ENCODE assay signal across 34 mouse cellular contexts in the genomic region with DNA sequence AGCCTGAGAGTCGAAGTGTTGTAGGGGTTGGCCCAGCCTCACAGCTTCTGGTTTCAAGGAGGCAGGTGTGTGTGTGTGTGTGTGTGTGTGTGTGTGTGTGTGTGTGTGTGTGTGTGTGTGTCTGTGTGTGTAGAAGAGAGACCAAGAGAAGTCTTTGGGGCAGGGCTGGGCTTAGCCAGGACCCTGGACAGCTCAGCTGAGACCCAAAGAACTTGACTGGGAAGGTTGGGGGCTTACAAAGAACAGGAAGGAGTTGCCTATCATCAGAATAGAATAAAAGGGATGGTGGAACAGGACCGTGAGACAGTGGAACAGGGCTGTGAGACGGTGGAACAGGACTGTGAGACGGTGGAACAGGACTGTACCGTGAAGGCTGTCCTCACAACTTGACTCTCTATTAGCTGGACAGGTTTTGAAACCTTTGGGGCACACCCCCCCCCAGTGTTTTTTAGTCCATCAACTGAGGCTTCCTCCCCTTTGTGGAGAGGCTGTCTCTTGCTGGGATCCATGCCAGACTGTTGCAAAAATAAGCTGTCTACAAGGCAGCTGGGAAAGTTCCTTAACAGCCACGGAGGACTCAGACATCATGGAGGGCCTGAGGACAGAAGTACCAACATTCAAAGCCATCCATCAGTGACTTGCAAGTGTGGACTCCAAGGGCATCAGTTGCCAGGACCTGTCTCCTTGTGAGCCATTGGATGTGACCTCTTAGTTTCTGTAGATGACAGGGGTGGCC. TPM values are rescaled to one million over a fixed set of nuclear protein-coding genes. Genes with fewer than 3 reads are reported as not detected.
DNase-seq lines count a peak whose midpoint lies in the region; ATAC-seq and TF ChIP-seq lines count a peak whose summit lies in the region.
"Had no signal": no experiment of that assay in that cellular context is flagged by ENCODE, and none has a peak within 500 bp of the region (broad histone marks: within the 10 kb centered on the region; RNA-seq: fewer than 3 reads in every experiment).

No protein-coding gene starts in this region.

- no peak overlapping the region for H3K4me3 ChIP-seq in forebrain, postnatal 0 days (ENCODE audit: low read depth, low read length)
- H3K4me3 ChIP-seq in forebrain, embryonic 16.5 days (replicated peaks; ENCODE audit: low read length) = no peak overlapping the region
- no peak overlapping the region for H3K4me3 ChIP-seq in limb, embryonic 11.5 days (ENCODE audit: low read depth, low read length)
- no peak overlapping the region for H3K4me3 ChIP-seq in hindbrain, postnatal 0 days (ENCODE audit: low read length)
- H3K4me3 ChIP-seq: forebrain, embryonic 13.5 days; heart, adult 2 months; heart, embryonic 12.5 days; hindbrain, embryonic 13.5 days; limb, embryonic 13.5 days; liver, embryonic 12.5 days; midbrain, embryonic 10.5 days; midbrain, embryonic 15.5 days; neural tube, embryonic 15.5 days; stomach, embryonic 15.5 days had no signal

- H3K9ac ChIP-seq in forebrain, postnatal 0 days = no peak overlapping the region
- no peak overlapping the region for H3K9ac ChIP-seq in forebrain, embryonic 16.5 days (replicated peaks; ENCODE audit: low read depth, low read length)
- H3K9ac ChIP-seq in limb, embryonic 11.5 days (ENCODE audit: low read length) = no peak overlapping the region
- no peak overlapping the region for H3K9ac ChIP-seq in hindbrain, postnatal 0 days (replicated peaks; ENCODE audit: low read length)
- H3K9ac ChIP-seq: forebrain, embryonic 13.5 days; heart, embryonic 12.5 days; hindbrain, embryonic 13.5 days; limb, embryonic 13.5 days; liver, embryonic 12.5 days; liver, postnatal 0 days; midbrain, embryonic 15.5 days; neural tube, embryonic 15.5 days; stomach, embryonic 15.5 days had no signal

- H3K27ac ChIP-seq in forebrain, postnatal 0 days (ENCODE audit: low read depth, low read length) = peak overlapping the region; percentile 45
- H3K27ac ChIP-seq in forebrain, embryonic 16.5 days (ENCODE audit: low read length) = no peak overlapping the region
- H3K27ac ChIP-seq in limb, embryonic 11.5 days (replicated peaks; ENCODE audit: low read depth, low read length) = no peak overlapping the region
- no peak overlapping the region for H3K27ac ChIP-seq in hindbrain, postnatal 0 days
- H3K27ac ChIP-seq: forebrain, embryonic 13.5 days; heart, adult 2 months; hindbrain, embryonic 13.5 days; limb, embryonic 13.5 days; liver, embryonic 12.5 days; midbrain, embryonic 10.5 days; midbrain, embryonic 15.5 days; neural tube, embryonic 15.5 days; stomach, embryonic 15.5 days had no signal

- no peak overlapping the region for H3K4me2 ChIP-seq in forebrain, postnatal 0 days (ENCODE audit: low read depth)
- H3K4me2 ChIP-seq in forebrain, embryonic 16.5 days (ENCODE audit: low read length) = no peak overlapping the region
- H3K4me2 ChIP-seq in limb, embryonic 11.5 days (ENCODE audit: low read depth, severe bottlenecking) = no peak overlapping the region
- H3K4me2 ChIP-seq in hindbrain, postnatal 0 days (ENCODE audit: low read depth, low read length) = no peak overlapping the region
- H3K4me2 ChIP-seq: forebrain, embryonic 13.5 days; heart, embryonic 12.5 days; hindbrain, embryonic 13.5 days; limb, embryonic 13.5 days; liver, embryonic 12.5 days; midbrain, embryonic 15.5 days; neural tube, embryonic 15.5 days; stomach, embryonic 15.5 days had no signal

- H3K4me1 ChIP-seq in forebrain, postnatal 0 days (ENCODE audit: insufficient read depth) = peaks cover 12% of the 10 kb centered on the region
- peaks cover 42% of the 10 kb centered on the region for H3K4me1 ChIP-seq in forebrain, embryonic 16.5 days (replicated peaks; ENCODE audit: control insufficient read depth, insufficient read depth, low read length)
- no peaks in the 10 kb centered on the region; the same call in 1 of the 2 replicates for H3K4me1 ChIP-seq in limb, embryonic 11.5 days (ENCODE audit: control insufficient read depth, insufficient read depth, low read length)
- H3K4me1 ChIP-seq in hindbrain, postnatal 0 days (ENCODE audit: insufficient read depth, low read length) = peaks cover 19% of the 10 kb centered on the region; the same call in 1 of the 2 replicates
- H3K4me1 ChIP-seq: liver, embryonic 12.5 days had no signal

- H3K36me3 ChIP-seq in forebrain, postnatal 0 days (ENCODE audit: insufficient read depth) = no peaks in the 10 kb centered on the region
- no peaks in the 10 kb centered on the region for H3K36me3 ChIP-seq in forebrain, embryonic 16.5 days (ENCODE audit: control insufficient read depth, insufficient read depth)
- H3K36me3 ChIP-seq in limb, embryonic 11.5 days (ENCODE audit: control insufficient read depth, insufficient read depth, low read length) = no peaks in the 10 kb centered on the region
- H3K36me3 ChIP-seq in hindbrain, postnatal 0 days (ENCODE audit: insufficient read depth, low read length) = no peaks in the 10 kb centered on the region
- H3K36me3 ChIP-seq: heart, embryonic 12.5 days; hindbrain, embryonic 13.5 days; limb, embryonic 13.5 days; liver, embryonic 12.5 days; midbrain, embryonic 10.5 days; midbrain, embryonic 15.5 days; neural tube, embryonic 15.5 days; stomach, embryonic 15.5 days had no signal

- H3K27me3 ChIP-seq in forebrain, postnatal 0 days (ENCODE audit: insufficient read depth, low read length) = no peaks in the 10 kb centered on the region
- H3K27me3 ChIP-seq in forebrain, embryonic 16.5 days (replicated peaks; ENCODE audit: control insufficient read depth, insufficient read depth, low read length) = no peaks in the 10 kb centered on the region
- H3K27me3 ChIP-seq in limb, embryonic 11.5 days (ENCODE audit: control insufficient read depth, insufficient read depth, low read length) = peaks cover 32% of the 10 kb centered on the region
- no peaks in the 10 kb centered on the region; the same call in 1 of the 2 replicates for H3K27me3 ChIP-seq in hindbrain, postnatal 0 days (ENCODE audit: insufficient read depth, low read length)

- WGBS in forebrain, postnatal 0 days = 57% methylated on average over 6 of the region's 6 CpGs
- WGBS in forebrain, embryonic 16.5 days = 61% methylated on average over 6 of the region's 6 CpGs
- WGBS in limb, embryonic 11.5 days = 85% methylated on average over 6 of the region's 6 CpGs
- WGBS in hindbrain, postnatal 0 days = 62% methylated on average over 6 of the region's 6 CpGs

- no peak for TF ChIP-seq CTCF in forebrain, postnatal 0 days (IDR thresholded peaks at IDR 0.05; ENCODE audit: low read depth)
- no peak for TF ChIP-seq CTCF in hindbrain, postnatal 0 days (IDR thresholded peaks at IDR 0.05; ENCODE audit: low read depth)

- no peak for ATAC-seq in forebrain, postnatal 0 days
- ATAC-seq in forebrain, embryonic 16.5 days = no peak
- no peak for ATAC-seq in limb, embryonic 11.5 days (ENCODE audit: insufficient number of reproducible peaks, low FRiP score, low TSS enrichment, low read depth)
- ATAC-seq in hindbrain, postnatal 0 days = no peak
- ATAC-seq: forebrain, embryonic 13.5 days; intestine, postnatal 0 days; liver, embryonic 12.5 days; liver, postnatal 0 days; midbrain, embryonic 15.5 days; Patski had no signal

- H3K9me3 ChIP-seq in forebrain, postnatal 0 days (ENCODE audit: low read length) = no peaks in the 10 kb centered on the region
- no peaks in the 10 kb centered on the region for H3K9me3 ChIP-seq in forebrain, embryonic 16.5 days (ENCODE audit: control insufficient read depth, low read length)
- H3K9me3 ChIP-seq in limb, embryonic 11.5 days (ENCODE audit: control insufficient read depth, low read length) = no peaks in the 10 kb centered on the region
- no peaks in the 10 kb centered on the region for H3K9me3 ChIP-seq in hindbrain, postnatal 0 days (ENCODE audit: low read length)
- H3K9me3 ChIP-seq: forebrain, embryonic 13.5 days; heart, embryonic 12.5 days; hindbrain, embryonic 13.5 days; limb, embryonic 13.5 days; liver, embryonic 12.5 days; midbrain, embryonic 10.5 days; midbrain, embryonic 15.5 days; neural tube, embryonic 15.5 days; stomach, embryonic 15.5 days had no signal

- no peak for DNase-seq in forebrain, postnatal 0 days
- DNase-seq in ZHBTc4 (ENCODE audit: low read depth, low spot score) = peak; percentile 14
- peak; percentile 41 for DNase-seq in limb, embryonic 11.5 days (ENCODE audit: low spot score)
- peak; percentile 2 for DNase-seq in lung, postnatal 25 days (ENCODE audit: low spot score)
- no peak for DNase-seq in layer of hippocampus, postnatal 25 days (ENCODE audit: extremely low spot score in 1 of 2, low spot score in 1 of 2)
- DNase-seq in hindbrain, postnatal 0 days (ENCODE audit: low spot score) = no peak
- DNase-seq in cerebellum, adult 9-11 months = no peak
- DNase-seq: adrenal gland, postnatal 10 days; cerebellum, adult 11-12 months; cerebellum, postnatal 10 days; heart, adult 2 months; heart, postnatal 4 days; layer of hippocampus, postnatal 36 days; liver, postnatal 0 days; right cerebral cortex, postnatal 25 days; thymus, postnatal 14 days had no signal

RNA-seq across cellular contexts. Expression of gene Mpped1, which starts 2.8 kb away (rescaled TPM):
- total RNA-seq in forebrain, postnatal 0 days (2014; rRNA removed) = 352 and 534 TPM in 2 replicates
- polyA plus RNA-seq in forebrain, postnatal 0 days (2015; fragmentation: Nextera tagmentation; extraction: Ambion mirVana) = 227 and 361 TPM in 2 replicates
- polyA plus RNA-seq in forebrain, embryonic 16.5 days (2015; fragmentation: Nextera tagmentation; extraction: Ambion mirVana) = 400 and 477 TPM in 2 replicates
- 4.3 TPM in 2 replicates for polyA plus RNA-seq in limb, embryonic 11.5 days (2014; fragmentation: Nextera tagmentation; extraction: Ambion mirVana)
- 100 to 1,000 TPM; 165 to 177 TPM for total RNA-seq in layer of hippocampus, postnatal 25 days (2021)
- total RNA-seq in hindbrain, postnatal 0 days (2014; rRNA removed) = 31.4 and 48.3 TPM in 2 replicates
- 13.5 and 14.2 TPM in 2 replicates for polyA plus RNA-seq in hindbrain, postnatal 0 days (2015; fragmentation: Nextera tagmentation; extraction: Ambion mirVana)
- total RNA-seq: common myeloid progenitor, adult 5-6 weeks; gastrocnemius, adult 8-10 months; heart, adult 2 months; heart, postnatal 4 days; megakaryocyte progenitor cell, adult 5-6 weeks; MEL had no signal
- polyA plus RNA-seq: heart, adult 2 months; heart, postnatal 0 days; liver, postnatal 0 days; Patski; urinary bladder, adult 2 months had no signal

RNA-seq across cellular contexts. Expression of gene Scube1, which starts 51.6 kb away (rescaled TPM):
- total RNA-seq in forebrain, postnatal 0 days (2014; rRNA removed) = 28.1 and 33.5 TPM in 2 replicates
- 9.7 and 12.0 TPM in 2 replicates for polyA plus RNA-seq in forebrain, postnatal 0 days (2015; fragmentation: Nextera tagmentation; extraction: Ambion mirVana)
- polyA plus RNA-seq in forebrain, embryonic 16.5 days (2015; fragmentation: Nextera tagmentation; extraction: Ambion mirVana) = 21.9 and 23.6 TPM in 2 replicates
- 62.3 and 70.9 TPM in 2 replicates for polyA plus RNA-seq in limb, embryonic 11.5 days (2014; fragmentation: Nextera tagmentation; extraction: Ambion mirVana)
- 10 to 100 TPM; 16.7 to 19.3 TPM for total RNA-seq in layer of hippocampus, postnatal 25 days (2021)
- 13.4 TPM in 2 replicates for total RNA-seq in hindbrain, postnatal 0 days (2014; rRNA removed)
- 3.2 and 3.3 TPM in 2 replicates for polyA plus RNA-seq in hindbrain, postnatal 0 days (2015; fragmentation: Nextera tagmentation; extraction: Ambion mirVana)
- total RNA-seq: common myeloid progenitor, adult 5-6 weeks; megakaryocyte progenitor cell, adult 5-6 weeks; MEL had no signal

Comparison
In these comparisons a context has a peak if more than half of its experiments do, and no peak if none do; other contexts are left out.
1. DNase-seq: peak in ZHBTc4 (single experiment), limb, embryonic 11.5 days (single experiment) and lung, postnatal 25 days (single experiment); none in forebrain, postnatal 0 days (single experiment), layer of hippocampus, postnatal 25 days (0 of 2), hindbrain, postnatal 0 days (single experiment) and cerebellum, adult 9-11 months (single experiment).
2. RNA of gene Mpped1, which starts 2.8 kb away (polyA plus RNA-seq): 400 to 477 TPM in forebrain, embryonic 16.5 days and 227 to 361 TPM in forebrain, postnatal 0 days; 13.5 to 14.2 TPM in hindbrain, postnatal 0 days and 4.3 TPM in limb, embryonic 11.5 days; every median in the first group is over 10 times any median in the second.